Mouse (Mus musculus): ENCODE data around the gene Erbb2. TPM values are rescaled to one million over a fixed set of nuclear protein-coding genes. Genes with fewer than 3 reads are reported as not detected.

The Erbb2 gene
- total RNA-seq, 1 experiment: 13.2 TPM

GRCm38 (mm10) chr11:98435723-98436122, 23.5 kb downstream of the Erbb2 start:
- no peak overlapping the region for H3K4me3 ChIP-seq (ENCODE audit: insufficient read depth in 1 of 2, low read depth in 1 of 2, low read length in 2 of 2, poor library complexity in 1 of 2, severe bottlenecking in 1 of 2)
- 0 out of 4 replicates have a peak, but pooled peaks cover 0 to 3% of the 10 kb centered on the region in 2 experiments for H3K4me1 ChIP-seq (ENCODE audit: control insufficient read depth in 2 of 2, insufficient read depth in 2 of 2, low read length in 2 of 2, poor library complexity in 1 of 2)
- H3K9ac ChIP-seq (ENCODE audit: insufficient read depth, low read depth, low read length, poor library complexity, severe bottlenecking): no peak overlapping the region
- in situ Hi-C loops (cut with MboI; ENCODE audit: low sequenced_read_pairs in 2 of 2, unreplicated experiment in 2 of 2): no loop called here
- DNase-seq (ENCODE audit: low read depth, low spot score): no peak
- H3K36me3 ChIP-seq (ENCODE audit: control insufficient read depth, insufficient read depth, low read length, poor library complexity, severe bottlenecking): peaks cover 18% of the 10 kb centered on the region; the same call in 1 of the 2 replicates
- no peak overlapping the region for H3K27ac ChIP-seq (ENCODE audit: insufficient read depth, low read depth, low read length, poor library complexity, severe bottlenecking)
- H3K9me3 ChIP-seq (ENCODE audit: control insufficient read depth, insufficient read depth, low read depth, low read length): no peaks in the 10 kb centered on the region
- TF ChIP-seq ZC3H11A (IDR thresholded peaks at IDR 0.05; ENCODE audit: borderline replicate concordance, low read depth, low read length) (no peak), HCFC1 (IDR thresholded peaks at IDR 0.05; ENCODE audit: borderline replicate concordance, insufficient read depth, low read length) (no peak), ZNF384 (IDR thresholded peaks at IDR 0.05; ENCODE audit: low read depth, low read length) (no peak), MAFK (IDR thresholded peaks at IDR 0.05; ENCODE audit: insufficient read depth, low read depth, low read length) (no peak), CHD2 (IDR thresholded peaks at IDR 0.05; ENCODE audit: low read depth, low read length) (no peak)

- DNase-seq (ENCODE audit: low read depth, low spot score): no peak
- peaks cover 18% of the 10 kb centered on the region; the same call in 1 of the 2 replicates for H3K36me3 ChIP-seq (ENCODE audit: control insufficient read depth, insufficient read depth, low read length, poor library complexity, severe bottlenecking)
- in situ Hi-C loops (cut with MboI; ENCODE audit: low sequenced_read_pairs in 2 of 2, unreplicated experiment in 2 of 2): no loop called here
- H3K4me1 ChIP-seq (ENCODE audit: control insufficient read depth in 2 of 2, insufficient read depth in 2 of 2, low read length in 2 of 2, poor library complexity in 1 of 2): 0 out of 4 replicates have a peak, but pooled peaks cover 0 to 3% of the 10 kb centered on the region in 2 experiments
- no peak overlapping the region for H3K27ac ChIP-seq (ENCODE audit: insufficient read depth, low read depth, low read length, poor library complexity, severe bottlenecking)
- H3K9ac ChIP-seq (ENCODE audit: insufficient read depth, low read depth, low read length, poor library complexity, severe bottlenecking): no peak overlapping the region
- no peak for TF ChIP-seq ZNF384 (IDR thresholded peaks at IDR 0.05; ENCODE audit: low read depth, low read length)
- no peak for TF ChIP-seq ZC3H11A (IDR thresholded peaks at IDR 0.05; ENCODE audit: borderline replicate concordance, low read depth, low read length)
- TF ChIP-seq HCFC1 (IDR thresholded peaks at IDR 0.05; ENCODE audit: borderline replicate concordance, insufficient read depth, low read length): no peak
- no peak for TF ChIP-seq CHD2 (IDR thresholded peaks at IDR 0.05; ENCODE audit: low read depth, low read length)
- no peak for TF ChIP-seq MAFK (IDR thresholded peaks at IDR 0.05; ENCODE audit: insufficient read depth, low read depth, low read length)
- H3K4me3 ChIP-seq (ENCODE audit: insufficient read depth in 1 of 2, low read depth in 1 of 2, low read length in 2 of 2, poor library complexity in 1 of 2, severe bottlenecking in 1 of 2): no peak overlapping the region
- no peaks in the 10 kb centered on the region for H3K9me3 ChIP-seq (ENCODE audit: control insufficient read depth, insufficient read depth, low read depth, low read length)
Measured at GRCm38 (mm10) chr11:98437441-98437840, 25.2 kb downstream of the Erbb2 start.

- in situ Hi-C loops (cut with MboI; ENCODE audit: low sequenced_read_pairs in 2 of 2, unreplicated experiment in 2 of 2): no loop called here
- DNase-seq (ENCODE audit: low read depth, low spot score): peak; percentile 85
- Histone ChIP-seq H3K36me3 (ENCODE audit: control insufficient read depth, insufficient read depth, low read length, poor library complexity, severe bottlenecking) (peaks cover 14% of the 10 kb centered on the region; the same call in 1 of the 2 replicates), H3K27ac (ENCODE audit: insufficient read depth, low read depth, low read length, poor library complexity, severe bottlenecking) (peak within 1 kb of the TSS; percentile 36; the same call in 1 of the 2 replicates), H3K4me1 (ENCODE audit: control insufficient read depth in 2 of 2, insufficient read depth in 2 of 2, low read length in 2 of 2, poor library complexity in 1 of 2) (0 out of 4 replicates have a peak, but pooled peaks cover 0 to 3% of the 10 kb centered on the region in 2 experiments), H3K4me3 (ENCODE audit: insufficient read depth in 1 of 2, low read depth in 1 of 2, low read length in 2 of 2, poor library complexity in 1 of 2, severe bottlenecking in 1 of 2) (peak within 1 kb of the TSS; percentile 69 to 73), H3K9me3 (ENCODE audit: control insufficient read depth, insufficient read depth, low read depth, low read length) (no peaks in the 10 kb centered on the region), H3K9ac (ENCODE audit: insufficient read depth, low read depth, low read length, poor library complexity, severe bottlenecking) (peak within 1 kb of the TSS; percentile 76)
- TF ChIP-seq ZC3H11A (IDR thresholded peaks at IDR 0.05; ENCODE audit: borderline replicate concordance, low read depth, low read length) (no peak), HCFC1 (IDR thresholded peaks at IDR 0.05; ENCODE audit: borderline replicate concordance, insufficient read depth, low read length) (peak; percentile 64; the same call in 1 of the 2 replicates)
Measured at GRCm38 (mm10) chr11:98438331-98439158, 26.3 kb downstream of the Erbb2 start, which contains the start of gene Mien1. TSS of gene Mien1 (minus strand) at chr11:98438991.

- Histone ChIP-seq H3K27ac (ENCODE audit: insufficient read depth, low read depth, low read length, poor library complexity, severe bottlenecking) (no peak overlapping the region), H3K4me1 (ENCODE audit: control insufficient read depth in 2 of 2, insufficient read depth in 2 of 2, low read length in 2 of 2, poor library complexity in 1 of 2) (peaks cover under 1 to 11% of the 10 kb centered on the region in 2 experiments; a peak in 3 of 4 replicates), H3K4me3 (ENCODE audit: insufficient read depth in 1 of 2, low read depth in 1 of 2, low read length in 2 of 2, poor library complexity in 1 of 2, severe bottlenecking in 1 of 2) (no peak overlapping the region), H3K9me3 (ENCODE audit: control insufficient read depth, insufficient read depth, low read depth, low read length) (no peaks in the 10 kb centered on the region), H3K9ac (ENCODE audit: insufficient read depth, low read depth, low read length, poor library complexity, severe bottlenecking) (no peak overlapping the region), H3K36me3 (ENCODE audit: control insufficient read depth, insufficient read depth, low read length, poor library complexity, severe bottlenecking) (no peaks in the 10 kb centered on the region)
- in situ Hi-C loops (cut with MboI; ENCODE audit: low sequenced_read_pairs in 2 of 2, unreplicated experiment in 2 of 2): no loop called here
- no peak for DNase-seq (ENCODE audit: low read depth, low spot score)
- TF ChIP-seq MAFK (IDR thresholded peaks at IDR 0.05; ENCODE audit: insufficient read depth, low read depth, low read length): no peak
- TF ChIP-seq HCFC1 (IDR thresholded peaks at IDR 0.05; ENCODE audit: borderline replicate concordance, insufficient read depth, low read length): no peak
- TF ChIP-seq ZC3H11A (IDR thresholded peaks at IDR 0.05; ENCODE audit: borderline replicate concordance, low read depth, low read length): no peak
- TF ChIP-seq CHD2 (IDR thresholded peaks at IDR 0.05; ENCODE audit: low read depth, low read length): no peak
- TF ChIP-seq ZNF384 (IDR thresholded peaks at IDR 0.05; ENCODE audit: low read depth, low read length): no peak
Measured at GRCm38 (mm10) chr11:98443688-98444087, 31.4 kb downstream of the Erbb2 start.
